Mouse (Mus musculus) bone marrow macrophage, adult 2 months (primary cell): Measurements from ENCODE around the gene Slc6a9.

Experiments used
- CTCF ChIP-seq: IDR thresholded peaks from 2 replicates; pipeline ENCODE4 v1.5.1; 2012; ENCODE audit warnings: low read depth, mild to moderate bottlenecking, low read length, moderate library complexity
- POLR2A ChIP-seq: IDR thresholded peaks from 2 replicates; pipeline ENCODE4 v1.6.1; 2012; ENCODE audit warnings: mild to moderate bottlenecking, low read depth, low read length, borderline replicate concordance

- TF ChIP-seq CTCF = peak; percentile 59
- TF ChIP-seq POLR2A = no peak
These were observed 24.5 kb downstream of the Slc6a9 start for GRCm38 (mm10) chr4:117858794-117859193.
